Mouse (Mus musculus): ENCODE measurements at regions not wholly inside any gene's neighbourhood (a gene's known extent, or its start where the extent isn't known, plus 50 kb on each side); places are given as distances from the start of the nearest gene placed in this dataset.

GRCm38 (mm10) chr9:88059005-88059404 lies 268.0 kb upstream of the Nt5e start:
- TF ChIP-seq CTCF (IDR thresholded peaks at IDR 0.05; ENCODE audit: extremely low read depth, insufficient read length, insufficient replicate concordance, low read depth, low read length) (no peak), POLR2A (IDR thresholded peaks at IDR 0.05; ENCODE audit: low read depth, low read length) (no peak)

Measured in small intestine, adult 2 months (tissue).